Mouse (Mus musculus) intestine, embryonic 14.5 days (tissue): ENCODE results near the gene Trpm2. TPM values are rescaled to one million over a fixed set of nuclear protein-coding genes. Genes with fewer than 3 reads are reported as not detected.

Source experiments
- ATAC-seq: fragments of 200-750 bp; cut with Nextera tagmentation; replicated peaks from 2 replicates; pipeline ENCODE4 v1.8.0; 2017; ENCODE audit warnings: low read depth, moderate number of reproducible peaks, moderate TSS enrichment, moderate library complexity; ENCODE audit not compliant: low FRiP score, low TSS enrichment
- DNase-seq: peaks from one replicate; pipeline ENCODE4 v3.0.0-alpha.2; 2018; ENCODE audit warnings: low spot score
- H3K27ac ChIP-seq: fragments of 300-500 bp; sonication (generic); 2 replicates; pipeline ENCODE4 v1.5.1; 2014; ENCODE audit warnings: low read depth, mild to moderate bottlenecking, control low read depth
- H3K27me3 ChIP-seq: fragments of 300-500 bp; sonication (generic); replicated peaks from 2 replicates; pipeline ENCODE4 v1.6.1; 2014; ENCODE audit warnings: low read length, control low read depth; ENCODE audit not compliant: control insufficient read depth, insufficient read depth
- H3K36me3 ChIP-seq: fragments of 300-500 bp; sonication (generic); 2 replicates; pipeline ENCODE4 v1.6.1; 2014; ENCODE audit warnings: low read length, control low read depth; ENCODE audit not compliant: control insufficient read depth, insufficient read depth
- H3K4me1 ChIP-seq: fragments of 300-500 bp; sonication (generic); replicated peaks from 2 replicates; pipeline ENCODE4 v1.6.1; 2014; ENCODE audit warnings: low read length, control low read depth, mixed read lengths; ENCODE audit not compliant: control insufficient read depth, insufficient read depth
- H3K4me2 ChIP-seq: fragments of 300-500 bp; sonication (generic); 2 replicates; pipeline ENCODE4 v1.6.1; 2014; ENCODE audit warnings: low read length
- H3K4me3 ChIP-seq: fragments of 300-500 bp; sonication (generic); 2 replicates; pipeline ENCODE4 v1.5.1; 2014; ENCODE audit warnings: low read depth, low read length, control low read depth, mixed read lengths
- H3K9ac ChIP-seq: fragments of 300-500 bp; sonication (generic); 2 replicates; pipeline ENCODE4 v1.6.1; 2014; ENCODE audit warnings: mild to moderate bottlenecking, low read length
- H3K9me3 ChIP-seq: fragments of 300-500 bp; sonication (generic); 2 replicates; pipeline ENCODE4 v1.6.1; 2016; ENCODE audit warnings: low read length, control low read depth; ENCODE audit not compliant: control insufficient read depth
- WGBS: fragments of 180-500 bp; shearing (Covaris S2); extraction: QIAGEN DNeasy Blood & Tissue Kit; methylation state at CpG from one replicate; pipeline ENCODE4 v1.1.7; 2014; 5-methylcytosine and 5-hydroxymethylcytosine counted together
- polyA plus RNA-seq: library from polyadenylated mRNA; unstranded; fragments of >200 nt; fragmentation: Nextera tagmentation; extraction: Ambion mirVana; gene quantifications from 2 replicates; pipeline ENCODE4 v1.2.1, GENCODE M21; 2014

The Trpm2 gene
- polyA plus RNA-seq, 1 experiment from 2014 or later: 1.2 TPM

DNA sequence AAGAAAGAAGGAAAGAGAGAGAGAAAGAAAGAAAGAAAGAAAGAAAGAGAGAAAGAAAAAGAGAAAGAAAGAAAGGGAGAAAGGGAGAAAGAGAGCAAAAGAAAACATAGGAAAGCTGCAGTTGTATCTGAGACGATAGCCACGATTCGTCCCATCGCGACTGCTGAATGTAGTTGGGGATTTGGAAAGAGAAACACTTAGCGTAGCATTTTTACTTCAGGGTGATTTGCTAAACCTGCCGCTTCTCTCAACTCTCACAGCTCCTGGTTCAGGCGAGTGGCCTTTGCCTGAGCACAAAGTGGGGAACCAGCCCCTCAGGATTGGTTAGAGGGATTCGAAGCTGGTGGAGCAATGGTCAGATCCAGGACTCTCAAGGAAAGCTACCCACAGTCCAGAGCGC is 40.0 kb upstream of the Trpm2 start:
- H3K4me1 ChIP-seq: peaks cover 30% of the 10 kb centered on the region
- H3K27me3 ChIP-seq: no peaks in the 10 kb centered on the region
- H3K9ac ChIP-seq: no peak overlapping the region
- H3K9me3 ChIP-seq: no peaks in the 10 kb centered on the region
- H3K27ac ChIP-seq: no peak overlapping the region
- DNase-seq (peak; percentile 62), ATAC-seq (no peak)
- WGBS: 18% methylated on average over 10 of the region's 10 CpGs
- peak overlapping the region; percentile 69; the same call in 1 of the 2 replicates for H3K4me3 ChIP-seq
- peak overlapping the region; percentile 55 for H3K4me2 ChIP-seq
- H3K36me3 ChIP-seq: 0 out of 2 replicates have a peak, but pooled peaks cover 2% of the 10 kb centered on the region

DNA sequence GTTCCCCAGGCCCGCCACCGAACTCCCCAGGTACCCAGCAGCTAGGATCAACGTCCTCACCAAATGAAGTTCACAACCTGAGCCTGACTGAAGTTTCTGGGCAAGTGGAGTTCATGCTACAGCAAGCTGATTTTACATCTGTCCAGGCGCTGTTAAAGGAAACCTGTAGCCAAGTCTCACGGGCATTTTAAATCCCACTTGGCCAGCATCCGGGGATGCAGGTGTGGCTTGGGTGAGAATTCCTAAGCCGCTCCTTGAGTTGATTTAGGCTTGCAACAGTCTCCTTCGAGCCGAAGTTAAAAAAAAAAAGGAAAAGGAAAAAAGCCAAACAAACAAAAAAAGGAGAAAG is 39.6 kb upstream of the Trpm2 start, which contains the start of gene Pfkl:
Gene Pfkl, minus strand, starts transcription at position 139 of the 349 bp plus-strand sequence.
- Histone ChIP-seq H3K4me1 (peaks cover 30% of the 10 kb centered on the region), H3K27me3 (no peaks in the 10 kb centered on the region), H3K9ac (peak within 1 kb of the TSS; percentile 87), H3K4me3 (peak within 1 kb of the TSS; percentile 69), H3K9me3 (no peaks in the 10 kb centered on the region), H3K4me2 (peak within 1 kb of the TSS; percentile 55), H3K27ac (peak within 1 kb of the TSS; percentile 98), H3K36me3 (peaks cover 6% of the 10 kb centered on the region; the same call in 1 of the 2 replicates)
- under 1% methylated on average over 9 of the region's 9 CpGs for WGBS
- no peak for DNase-seq
- peak; percentile 14; the same call in 1 of the 2 replicates for ATAC-seq

DNA sequence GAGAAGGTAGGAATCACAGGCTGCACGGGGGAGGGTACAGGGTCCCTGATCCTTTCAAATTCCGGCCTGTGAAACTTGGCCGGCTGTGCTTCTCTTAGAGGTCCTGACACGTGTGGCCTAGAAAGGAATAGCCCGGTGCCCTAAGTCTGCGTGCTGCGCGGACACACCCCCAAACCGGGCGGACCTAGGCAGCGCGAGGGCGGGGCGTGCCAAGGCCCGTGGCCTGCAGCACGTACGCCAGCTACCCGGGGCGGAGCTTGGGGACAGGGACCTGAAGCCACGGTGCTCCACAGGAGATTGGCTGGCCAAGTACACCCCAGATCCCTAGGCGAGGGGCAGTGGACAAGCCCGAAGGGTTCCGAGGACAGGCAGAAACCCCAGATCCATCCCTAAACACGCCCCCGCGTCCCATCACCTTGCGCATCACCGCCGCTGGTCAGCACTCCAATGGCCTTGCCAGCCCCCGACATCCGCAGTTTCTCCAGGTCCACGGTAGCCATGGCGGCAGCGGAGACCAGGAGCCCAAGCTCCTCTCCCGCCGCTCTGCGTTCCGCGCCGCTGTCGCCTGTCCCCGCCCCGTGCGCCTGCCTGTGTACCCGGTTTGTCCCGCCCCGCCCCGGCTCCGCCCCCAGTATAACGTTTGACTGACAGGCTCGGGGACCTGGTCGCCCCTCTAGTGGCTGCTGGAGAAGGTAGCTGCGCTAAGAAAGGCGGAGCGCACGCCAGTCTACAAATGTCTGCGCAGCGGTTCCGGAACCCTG is 39.0 kb upstream of the Trpm2 start:
- DNase-seq (peak; percentile 98), ATAC-seq (peak; percentile 94)
- WGBS: under 1% methylated on average over 59 of the region's 59 CpGs
- Histone ChIP-seq H3K9me3 (no peaks in the 10 kb centered on the region), H3K27me3 (no peaks in the 10 kb centered on the region), H3K4me1 (peaks cover 30% of the 10 kb centered on the region), H3K4me3 (peak overlapping the region; percentile 69), H3K4me2 (peak overlapping the region; percentile 55), H3K27ac (peak overlapping the region; percentile 98), H3K9ac (peak overlapping the region; percentile 87), H3K36me3 (peaks cover 8% of the 10 kb centered on the region; the same call in 1 of the 2 replicates)

DNA sequence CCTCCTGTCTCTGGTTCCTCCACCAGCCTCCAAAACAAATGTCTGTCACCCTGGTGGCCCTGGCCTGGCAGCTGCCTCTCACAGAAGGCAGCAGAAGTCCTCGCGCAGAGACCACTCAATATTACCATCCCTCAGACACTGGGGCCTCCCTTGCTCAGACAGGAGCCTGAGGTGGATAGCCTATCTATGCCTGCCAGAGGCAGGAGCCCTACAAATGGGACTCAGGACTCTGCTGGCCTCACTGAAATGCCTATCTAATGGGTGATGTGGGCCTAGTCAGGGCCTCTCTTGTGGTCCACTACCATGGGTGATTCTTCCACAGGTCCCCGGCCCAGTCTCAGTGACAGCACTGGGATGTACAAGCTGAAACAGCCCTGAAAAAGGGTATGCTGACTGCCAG is 37.8 kb upstream of the Trpm2 start:
- no peak overlapping the region for H3K27ac ChIP-seq
- 80% methylated on average over 3 of the region's 3 CpGs for WGBS
- H3K36me3 ChIP-seq: peaks cover 12% of the 10 kb centered on the region; the same call in 1 of the 2 replicates
- peak overlapping the region; percentile 87 for H3K9ac ChIP-seq
- peaks cover 30% of the 10 kb centered on the region for H3K4me1 ChIP-seq
- no peaks in the 10 kb centered on the region for H3K9me3 ChIP-seq
- no peak for DNase-seq
- H3K4me2 ChIP-seq: peak overlapping the region; percentile 55
- peak overlapping the region; percentile 69 for H3K4me3 ChIP-seq
- no peak for ATAC-seq
- H3K27me3 ChIP-seq: no peaks in the 10 kb centered on the region

DNA sequence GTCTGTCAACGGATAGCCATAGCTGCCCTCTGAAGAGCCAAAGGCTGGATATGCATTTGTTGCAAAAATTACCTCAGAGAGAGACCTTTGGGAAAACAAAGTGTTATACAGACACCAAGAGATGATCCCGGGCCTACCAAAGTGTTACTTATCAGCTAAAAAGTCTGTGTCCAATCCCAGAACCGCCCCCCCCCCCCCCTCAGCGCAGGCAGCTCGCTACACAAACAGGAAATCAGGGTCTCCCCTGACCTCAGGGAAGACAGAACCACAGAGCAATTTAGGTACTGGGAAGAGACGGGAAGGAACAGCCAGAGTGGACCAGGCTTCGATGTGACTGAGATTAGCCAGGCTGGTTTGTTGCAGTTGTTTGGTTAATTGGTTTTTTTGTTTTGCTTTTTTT is 36.8 kb upstream of the Trpm2 start:
- Histone ChIP-seq H3K9ac (no peak overlapping the region), H3K27ac (no peak overlapping the region), H3K9me3 (no peaks in the 10 kb centered on the region), H3K4me3 (peak overlapping the region; percentile 8; the same call in 1 of the 2 replicates), H3K27me3 (no peaks in the 10 kb centered on the region), H3K36me3 (peaks cover 22% of the 10 kb centered on the region), H3K4me1 (peaks cover 30% of the 10 kb centered on the region), H3K4me2 (peak overlapping the region; percentile 55)
- ATAC-seq: no peak
- 16% methylated on average over 7 of the region's 7 CpGs for WGBS
- DNase-seq: no peak

DNA sequence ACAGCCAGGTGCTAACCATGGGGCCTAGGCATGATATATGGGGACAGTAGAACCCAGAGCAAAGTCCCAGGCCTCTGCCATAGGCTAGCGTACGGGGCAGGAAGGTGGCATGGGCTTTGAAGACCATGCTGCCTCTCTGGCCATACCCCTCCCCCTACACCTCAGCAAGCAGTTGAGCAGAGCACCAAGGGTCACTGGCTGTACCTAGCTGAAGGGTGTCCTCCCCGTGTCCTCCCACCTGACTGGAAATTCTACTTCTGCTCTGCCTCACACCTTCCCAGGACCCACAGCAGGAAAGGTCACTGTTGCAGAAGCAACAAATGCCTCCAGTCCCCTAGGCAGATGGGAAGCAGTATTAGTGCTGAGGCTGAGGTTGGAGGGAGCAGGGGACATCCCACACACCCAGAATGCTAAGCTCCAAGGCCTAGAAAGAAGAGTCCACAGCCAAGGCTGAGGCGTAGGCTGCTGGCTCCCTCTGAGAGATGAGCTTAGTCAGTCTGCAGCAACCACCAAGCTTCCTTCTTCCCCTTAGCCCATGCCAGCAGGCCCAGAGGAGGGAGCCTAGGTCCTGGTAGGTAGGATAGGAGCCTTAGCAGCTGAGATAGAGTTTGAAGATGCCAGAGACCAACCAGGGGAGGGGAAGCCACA is 35.6 kb upstream of the Trpm2 start:
- WGBS: 75% methylated on average over 4 of the region's 4 CpGs
- Histone ChIP-seq H3K4me2 (no peak overlapping the region), H3K9me3 (no peaks in the 10 kb centered on the region), H3K9ac (no peak overlapping the region), H3K36me3 (peaks cover 34% of the 10 kb centered on the region), H3K4me3 (no peak overlapping the region), H3K27me3 (no peaks in the 10 kb centered on the region), H3K27ac (no peak overlapping the region), H3K4me1 (peaks cover 30% of the 10 kb centered on the region)
- DNase-seq: no peak
- ATAC-seq: no peak

DNA sequence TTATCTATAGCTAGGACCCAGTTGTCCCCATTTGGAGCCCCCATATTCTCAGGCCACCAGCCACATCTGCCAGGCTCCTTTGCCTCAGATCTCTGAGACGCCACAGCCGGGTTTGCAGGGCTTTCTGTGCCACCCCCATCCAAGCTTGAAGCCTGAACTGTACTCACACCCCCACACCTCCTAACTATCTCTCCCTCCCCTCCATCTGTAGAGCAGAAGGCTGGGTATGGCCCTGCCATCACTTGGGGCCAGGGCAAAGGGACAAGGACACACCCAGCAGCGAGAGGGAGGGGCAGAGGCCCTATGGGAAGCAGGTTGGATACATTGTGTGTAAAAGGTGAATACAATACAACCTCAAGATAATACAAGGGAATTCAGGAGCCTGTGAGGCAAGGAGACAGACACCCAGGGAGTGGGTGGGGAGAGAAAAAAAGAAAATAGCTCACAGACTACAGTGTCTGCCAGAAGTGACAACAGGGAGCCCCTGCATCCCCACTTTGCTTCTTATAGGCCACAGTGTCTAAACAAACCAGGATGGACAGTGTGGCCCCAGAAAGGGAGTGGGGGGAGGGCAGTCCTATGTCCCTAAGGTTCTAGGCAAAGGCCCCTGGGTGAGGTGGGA is 34.2 kb upstream of the Trpm2 start:
- Histone ChIP-seq H3K4me3 (no peak overlapping the region), H3K27ac (no peak overlapping the region), H3K4me2 (peak overlapping the region; percentile 4; the same call in 1 of the 2 replicates), H3K36me3 (peaks cover 48% of the 10 kb centered on the region), H3K9me3 (no peaks in the 10 kb centered on the region), H3K9ac (no peak overlapping the region), H3K4me1 (peaks cover 30% of the 10 kb centered on the region), H3K27me3 (no peaks in the 10 kb centered on the region)
- ATAC-seq (no peak), DNase-seq (peak; percentile 61)
- WGBS: 83% methylated on average over 3 of the region's 3 CpGs

DNA sequence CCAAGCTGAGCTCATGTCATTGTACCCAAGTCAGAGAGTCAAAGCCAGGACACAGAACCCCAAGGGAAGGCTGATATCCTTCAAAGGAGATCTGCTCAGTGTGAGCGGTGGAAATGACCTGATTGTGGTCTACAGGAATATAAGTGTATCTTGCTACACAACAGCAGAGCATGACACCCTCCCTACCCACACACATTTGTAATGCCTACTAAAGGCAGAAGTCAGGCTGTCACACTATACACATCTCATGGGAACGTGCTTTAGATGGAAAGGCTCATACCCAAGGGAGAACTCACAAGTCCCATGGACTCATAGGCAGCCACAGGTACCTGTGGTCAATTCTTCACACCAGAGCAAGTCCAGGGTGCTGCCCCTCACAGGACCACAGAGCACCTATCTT is 32.0 kb upstream of the Trpm2 start:
- DNase-seq (no peak), ATAC-seq (no peak)
- no peak overlapping the region for H3K27ac ChIP-seq
- peaks cover 70% of the 10 kb centered on the region for H3K36me3 ChIP-seq
- WGBS: 94% methylated on average over 2 of the region's 2 CpGs
- no peak overlapping the region for H3K9ac ChIP-seq
- no peaks in the 10 kb centered on the region for H3K27me3 ChIP-seq
- H3K4me2 ChIP-seq: no peak overlapping the region
- peaks cover 15% of the 10 kb centered on the region for H3K4me1 ChIP-seq
- no peak overlapping the region for H3K4me3 ChIP-seq
- H3K9me3 ChIP-seq: no peaks in the 10 kb centered on the region
